In the genomic region with DNA sequence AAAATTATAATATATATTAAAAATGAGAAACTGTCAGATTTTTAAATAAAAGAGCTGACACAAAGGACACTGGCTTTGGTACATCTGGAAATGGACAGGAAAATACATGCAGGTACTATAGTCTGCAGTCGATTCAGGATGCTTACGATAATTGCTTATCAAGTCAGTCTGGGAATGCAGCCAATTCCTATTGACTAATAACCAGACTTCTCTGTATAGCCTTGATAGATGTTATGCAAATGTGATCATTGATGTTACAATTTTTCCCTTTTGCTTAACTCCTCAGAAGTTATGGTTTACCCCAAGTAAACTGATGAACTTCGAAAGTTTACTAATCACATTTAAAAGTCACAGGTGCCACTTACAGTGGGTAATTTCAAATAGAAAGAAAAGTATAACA, we compare ENCODE assay signal across 23 mouse cellular contexts. TPM values are rescaled to one million over a fixed set of nuclear protein-coding genes. Genes with fewer than 3 reads are reported as not detected.
DNase-seq lines count a peak whose midpoint lies in the region; ATAC-seq and TF ChIP-seq lines count a peak whose summit lies in the region.
"Had no signal": no experiment of that assay in that cellular context is flagged by ENCODE, and none has a peak within 500 bp of the region (broad histone marks: within the 10 kb centered on the region; RNA-seq: fewer than 3 reads in every experiment).

No protein-coding gene starts in this region.

- no peaks in the 10 kb centered on the region for H3K9me3 ChIP-seq in hindbrain, postnatal 0 days (ENCODE audit: low read length)
- no peaks in the 10 kb centered on the region for H3K9me3 ChIP-seq in hindbrain, embryonic 13.5 days
- no peaks in the 10 kb centered on the region for H3K9me3 ChIP-seq in MEL (replicated peaks; ENCODE audit: insufficient read depth, low read length)
- H3K9me3 ChIP-seq in kidney, embryonic 15.5 days (replicated peaks): no peaks in the 10 kb centered on the region
- H3K9me3 ChIP-seq: G1E; heart, embryonic 13.5 days had no signal

- no peak for TF ChIP-seq CTCF in hindbrain, postnatal 0 days (IDR thresholded peaks at IDR 0.05; ENCODE audit: low read depth)
- TF ChIP-seq CTCF in MEL (IDR thresholded peaks at IDR 0.05 in 2 of 3, conservative IDR thresholded peaks at IDR 0.05 in 1 of 3; ENCODE audit: control insufficient read depth in 1 of 3, insufficient read depth in 1 of 3, low read depth in 2 of 3, low read length in 3 of 3, poor library complexity in 1 of 3, severe bottlenecking in 1 of 3): no peak

- H3K4me1 ChIP-seq in hindbrain, postnatal 0 days (ENCODE audit: insufficient read depth, low read length): no peaks in the 10 kb centered on the region
- no peaks in the 10 kb centered on the region for H3K4me1 ChIP-seq in hindbrain, embryonic 13.5 days (replicated peaks)
- H3K4me1 ChIP-seq in MEL (ENCODE audit: control insufficient read depth in 1 of 2, insufficient read depth in 2 of 2, low read length in 2 of 2): no peaks in the 10 kb centered on the region
- H3K4me1 ChIP-seq in kidney, embryonic 15.5 days: no peaks in the 10 kb centered on the region

- TF ChIP-seq RAD21 in MEL (IDR thresholded peaks at IDR 0.05; ENCODE audit: low read depth, low read length): no peak

- H3K36me3 ChIP-seq in hindbrain, postnatal 0 days (ENCODE audit: insufficient read depth, low read length): no peaks in the 10 kb centered on the region
- no peaks in the 10 kb centered on the region for H3K36me3 ChIP-seq in hindbrain, embryonic 13.5 days
- no peaks in the 10 kb centered on the region for H3K36me3 ChIP-seq in MEL (ENCODE audit: control insufficient read depth in 1 of 2, insufficient read depth in 2 of 2, low read length in 2 of 2)
- H3K36me3 ChIP-seq in kidney, embryonic 15.5 days: no peaks in the 10 kb centered on the region
- H3K36me3 ChIP-seq: G1E; heart, embryonic 13.5 days had no signal

- H3K27ac ChIP-seq in hindbrain, postnatal 0 days: no peak overlapping the region
- no peak overlapping the region for H3K27ac ChIP-seq in hindbrain, embryonic 13.5 days
- H3K27ac ChIP-seq in MEL (ENCODE audit: control insufficient read depth, low read depth, low read length): no peak overlapping the region
- no peak overlapping the region for H3K27ac ChIP-seq in kidney, embryonic 15.5 days
- H3K27ac ChIP-seq: heart, embryonic 13.5 days had no signal

- peak; percentile 33 for DNase-seq in hindbrain, postnatal 0 days (ENCODE audit: low spot score)
- DNase-seq in 416B (ENCODE audit: low read depth): peak; percentile 48
- DNase-seq in MEL (ENCODE audit: low read depth, low spot score): peak; percentile 14
- DNase-seq: adrenal gland, postnatal 14 days; B cell, adult 2 months; cerebellum, adult 2 months; cerebellum, postnatal 10 days; gastrocnemius, postnatal 14 days; heart, postnatal 36 days had no signal

- H3K4me3 ChIP-seq in hindbrain, postnatal 0 days (ENCODE audit: low read length): no peak overlapping the region
- no peak overlapping the region for H3K4me3 ChIP-seq in hindbrain, embryonic 13.5 days
- H3K4me3 ChIP-seq in MEL (ENCODE audit: control insufficient read depth in 1 of 2, insufficient read depth in 1 of 2, low read depth in 2 of 2, low read length in 2 of 2): no peak overlapping the region
- no peak overlapping the region for H3K4me3 ChIP-seq in kidney, embryonic 15.5 days (replicated peaks)
- H3K4me3 ChIP-seq: heart, embryonic 13.5 days had no signal

- no peaks in the 10 kb centered on the region for H3K27me3 ChIP-seq in hindbrain, postnatal 0 days (ENCODE audit: insufficient read depth, low read length)
- no peaks in the 10 kb centered on the region for H3K27me3 ChIP-seq in hindbrain, embryonic 13.5 days
- H3K27me3 ChIP-seq in MEL (ENCODE audit: control insufficient read depth in 1 of 2, insufficient read depth in 2 of 2, low read length in 2 of 2): no peaks in the 10 kb centered on the region
- H3K27me3 ChIP-seq in kidney, embryonic 15.5 days: no peaks in the 10 kb centered on the region
- H3K27me3 ChIP-seq: heart, embryonic 13.5 days had no signal

- no peak overlapping the region for H3K4me2 ChIP-seq in hindbrain, postnatal 0 days (ENCODE audit: low read depth, low read length)
- H3K4me2 ChIP-seq in hindbrain, embryonic 13.5 days: no peak overlapping the region
- H3K4me2 ChIP-seq in kidney, embryonic 15.5 days: no peak overlapping the region
- H3K4me2 ChIP-seq: heart, embryonic 13.5 days had no signal

- WGBS in hindbrain, postnatal 0 days: 71% methylated on average over 3 of the region's 3 CpGs
- 82% methylated on average over 3 of the region's 3 CpGs for WGBS in hindbrain, embryonic 13.5 days
- 84% methylated on average over 3 of the region's 3 CpGs for WGBS in kidney, embryonic 15.5 days

- TF ChIP-seq EP300 in MEL (IDR thresholded peaks at IDR 0.05; ENCODE audit: low read depth in 1 of 2, low read length in 2 of 2): no peak

- no peak for ATAC-seq in hindbrain, postnatal 0 days
- no peak for ATAC-seq in hindbrain, embryonic 13.5 days (ENCODE audit: low FRiP score)
- peak; percentile 71 for ATAC-seq in megakaryocyte progenitor cell, adult 5-6 weeks (replicated peaks; ENCODE audit: poor library complexity)
- ATAC-seq in kidney, embryonic 15.5 days (replicated peaks; ENCODE audit: low FRiP score): no peak
- ATAC-seq: forebrain, embryonic 16.5 days; intestine, embryonic 16.5 days had no signal

- H3K9ac ChIP-seq in hindbrain, postnatal 0 days (replicated peaks; ENCODE audit: low read length): no peak overlapping the region
- H3K9ac ChIP-seq in hindbrain, embryonic 13.5 days: no peak overlapping the region
- no peak overlapping the region for H3K9ac ChIP-seq in MEL (ENCODE audit: control insufficient read depth, low read depth, low read length, poor library complexity, severe bottlenecking)
- H3K9ac ChIP-seq in kidney, embryonic 15.5 days: no peak overlapping the region
- H3K9ac ChIP-seq: heart, embryonic 13.5 days had no signal

- no peaks in the 10 kb centered on the region for H3K79me2 ChIP-seq in MEL (ENCODE audit: control insufficient read depth, insufficient read depth, low read length, poor library complexity)

- TF ChIP-seq POLR2A in MEL (IDR thresholded peaks at IDR 0.05; ENCODE audit: control insufficient read depth in 1 of 2, insufficient read depth in 1 of 2, low read depth in 1 of 2, low read length in 2 of 2, poor library complexity in 1 of 2): no peak

TF ChIP-seq in MEL, 35 proteins besides CTCF, POLR2A, EP300 and RAD21:
- TF ChIP-seq CHD1 (IDR thresholded peaks at IDR 0.05; ENCODE audit: low read depth, low read length) (no peak), ELF1 (IDR thresholded peaks at IDR 0.05; ENCODE audit: low read depth, low read length) (no peak), HCFC1 (IDR thresholded peaks at IDR 0.05; ENCODE audit: low read depth, low read length) (no peak), POLR2AphosphoS5 (IDR thresholded peaks at IDR 0.05; ENCODE audit: borderline replicate concordance, low read depth, low read length) (no peak), JUND (IDR thresholded peaks at IDR 0.05; ENCODE audit: low read depth, low read length) (no peak), TBP (IDR thresholded peaks at IDR 0.05; ENCODE audit: low read depth, low read length) (no peak), ZMIZ1 (IDR thresholded peaks at IDR 0.05; ENCODE audit: low read depth, low read length) (no peak), USF1 (IDR thresholded peaks at IDR 0.05; ENCODE audit: low read depth, low read length) (no peak), E2F4 (IDR thresholded peaks at IDR 0.05; ENCODE audit: borderline replicate concordance, low read depth, low read length) (no peak), USF2 (IDR thresholded peaks at IDR 0.05; ENCODE audit: borderline replicate concordance in 1 of 2, insufficient read depth in 1 of 2, low read depth in 1 of 2, low read length in 2 of 2) (no peak), TAL1 (IDR thresholded peaks at IDR 0.05; ENCODE audit: low read length) (no peak), SIN3A (IDR thresholded peaks at IDR 0.05; ENCODE audit: low read length) (no peak), ZC3H11A (IDR thresholded peaks at IDR 0.05; ENCODE audit: low read depth, low read length) (no peak), NELFE (IDR thresholded peaks at IDR 0.05; ENCODE audit: low read depth, low read length) (no peak), MAX (IDR thresholded peaks at IDR 0.05; ENCODE audit: low read length) (no peak), NRF1 (IDR thresholded peaks at IDR 0.05; ENCODE audit: insufficient read depth, low read depth, low read length, poor library complexity, severe bottlenecking) (no peak)

RNA-seq across cellular contexts. Expression of a gene that starts 44.8 kb away (rescaled TPM):
- total RNA-seq in hindbrain, postnatal 0 days (2014; rRNA removed): not detected in 2 replicates
- not detected in 2 replicates for polyA plus RNA-seq in hindbrain, postnatal 0 days (2015; fragmentation: Nextera tagmentation; extraction: Ambion mirVana)
- polyA plus RNA-seq in hindbrain, embryonic 13.5 days (2015; fragmentation: Nextera tagmentation; extraction: Ambion mirVana): not detected in 2 replicates
- not detected in 2 replicates for total RNA-seq in MEL (2012; rRNA removed)
- polyA plus RNA-seq in MEL (2012; ENCODE audit: insufficient read depth in 1 of 2, insufficient read length in 2 of 2, low read depth in 1 of 2, low replicate concordance in 2 of 2, missing spikeins in 1 of 2): not detected
- total RNA-seq in megakaryocyte progenitor cell, adult 5-6 weeks (2015): not detected in 2 replicates
- not detected in 2 replicates for total RNA-seq in megakaryocyte progenitor cell, adult 5-6 weeks (2017)
- polyA plus RNA-seq in kidney, embryonic 15.5 days (2015; fragmentation: Nextera tagmentation; extraction: Ambion mirVana): not detected in 2 replicates
- total RNA-seq: adrenal gland, postnatal 14 days; G1E; gastrocnemius, adult 18-20 months; gastrocnemius, postnatal 14 days; heart, adult 8-10 months; heart, postnatal 36 days had no signal
- polyA plus RNA-seq: CD4-positive, CD25-positive, alpha-beta regulatory T cell, adult 4 months; cerebellum, adult 2 months; embryonic facial prominence, embryonic 11.5 days; forebrain, embryonic 11.5 days; forebrain, embryonic 16.5 days; G1E; heart, embryonic 13.5 days; heart, postnatal 0 days; hindbrain, embryonic 11.5 days; intestine, embryonic 16.5 days had no signal
